In the genomic region with DNA sequence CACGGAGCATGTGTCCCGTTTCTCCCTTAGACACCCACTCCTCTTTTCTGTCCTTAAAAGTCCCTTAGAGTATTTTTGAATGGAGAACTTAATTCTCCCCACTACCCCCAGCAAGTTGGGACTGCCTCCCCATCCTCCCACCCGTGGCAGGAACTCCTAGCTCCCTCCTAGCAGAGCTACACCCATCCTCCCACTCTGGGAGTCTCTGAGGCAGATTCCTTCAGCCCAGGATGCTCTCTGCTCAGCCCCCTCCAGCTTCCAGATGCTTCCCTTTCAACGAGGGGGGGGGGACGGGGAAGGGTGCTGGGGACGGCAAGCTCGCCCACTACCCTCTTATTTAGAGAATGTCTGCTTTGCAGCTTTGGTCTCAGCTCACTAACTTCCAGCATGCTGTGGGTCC, we compare ENCODE assay signal across 8 mouse cellular contexts. TPM values are rescaled to one million over a fixed set of nuclear protein-coding genes. Genes with fewer than 3 reads are reported as not detected.
DNase-seq lines count a peak whose midpoint lies in the region; ATAC-seq and TF ChIP-seq lines count a peak whose summit lies in the region.

No protein-coding gene starts in this region.

- no peak for DNase-seq in left cerebral cortex, adult 2 months (ENCODE audit: extremely low spot score in 1 of 2, low spot score in 2 of 2)
- DNase-seq in left cerebral cortex, adult 18-20 months (ENCODE audit: low spot score in 2 of 2): no peak
- no peak for DNase-seq in hindbrain, postnatal 0 days (ENCODE audit: low spot score)
- DNase-seq in layer of hippocampus, postnatal 10 days (ENCODE audit: low spot score in 2 of 2): no peak

- H3K27ac ChIP-seq in left cerebral cortex, adult 2 months: no peak overlapping the region
- no peak overlapping the region for H3K27ac ChIP-seq in forebrain, embryonic 12.5 days
- no peak overlapping the region for H3K27ac ChIP-seq in hindbrain, postnatal 0 days
- no peak overlapping the region for H3K27ac ChIP-seq in neural tube, embryonic 12.5 days

- no peaks in the 10 kb centered on the region for H3K36me3 ChIP-seq in forebrain, embryonic 12.5 days (replicated peaks)
- H3K36me3 ChIP-seq in hindbrain, postnatal 0 days (ENCODE audit: insufficient read depth, low read length): no peaks in the 10 kb centered on the region
- no peaks in the 10 kb centered on the region for H3K36me3 ChIP-seq in neural tube, embryonic 12.5 days

- no peak for ATAC-seq in forebrain, embryonic 12.5 days (ENCODE audit: low FRiP score)
- no peak for ATAC-seq in hindbrain, postnatal 0 days
- no peak for ATAC-seq in neural tube, embryonic 12.5 days (ENCODE audit: low FRiP score, low read depth)
- no peak for ATAC-seq in erythroblast, adult 5-6 weeks (replicated peaks; ENCODE audit: low FRiP score, poor library complexity, severe bottlenecking)
- ATAC-seq in monocyte, adult 5-6 weeks (replicated peaks; ENCODE audit: insufficient number of reproducible peaks, low FRiP score, low TSS enrichment, poor library complexity, severe bottlenecking): no peak

- intact Hi-C loops in left cerebral cortex, adult 2 months (cut with DNase I): no loop called here

- H3K27me3 ChIP-seq in forebrain, embryonic 12.5 days: peaks cover 44% of the 10 kb centered on the region
- no peaks in the 10 kb centered on the region for H3K27me3 ChIP-seq in hindbrain, postnatal 0 days (ENCODE audit: insufficient read depth, low read length)
- peaks cover 22% of the 10 kb centered on the region for H3K27me3 ChIP-seq in neural tube, embryonic 12.5 days (replicated peaks)

- H3K4me2 ChIP-seq in forebrain, embryonic 12.5 days: peak overlapping the region; percentile 83
- H3K4me2 ChIP-seq in hindbrain, postnatal 0 days (ENCODE audit: low read depth, low read length): peak overlapping the region; percentile 82
- peak overlapping the region; percentile 81 for H3K4me2 ChIP-seq in neural tube, embryonic 12.5 days (replicated peaks)

- no peaks in the 10 kb centered on the region for H3K9me3 ChIP-seq in forebrain, embryonic 12.5 days
- no peaks in the 10 kb centered on the region for H3K9me3 ChIP-seq in hindbrain, postnatal 0 days (ENCODE audit: low read length)
- no peaks in the 10 kb centered on the region for H3K9me3 ChIP-seq in neural tube, embryonic 12.5 days

- 17% methylated on average over 7 of the region's 7 CpGs for WGBS in forebrain, embryonic 12.5 days
- WGBS in hindbrain, postnatal 0 days: 27% methylated on average over 7 of the region's 7 CpGs
- 25% methylated on average over 7 of the region's 7 CpGs for WGBS in neural tube, embryonic 12.5 days

- H3K4me1 ChIP-seq in forebrain, embryonic 12.5 days: peaks cover 13% of the 10 kb centered on the region
- no peaks in the 10 kb centered on the region for H3K4me1 ChIP-seq in hindbrain, postnatal 0 days (ENCODE audit: insufficient read depth, low read length)
- peaks cover 11% of the 10 kb centered on the region for H3K4me1 ChIP-seq in neural tube, embryonic 12.5 days

- no peak overlapping the region for H3K9ac ChIP-seq in forebrain, embryonic 12.5 days
- H3K9ac ChIP-seq in hindbrain, postnatal 0 days (replicated peaks; ENCODE audit: low read length): no peak overlapping the region; the same call in 1 of the 2 replicates
- no peak overlapping the region for H3K9ac ChIP-seq in neural tube, embryonic 12.5 days

- TF ChIP-seq CTCF in left cerebral cortex, adult 2 months (IDR thresholded peaks at IDR 0.05): no peak
- TF ChIP-seq CTCF in hindbrain, postnatal 0 days (IDR thresholded peaks at IDR 0.05; ENCODE audit: low read depth): no peak

- H3K4me3 ChIP-seq in left cerebral cortex, adult 2 months: peak overlapping the region; percentile 51
- H3K4me3 ChIP-seq in forebrain, embryonic 12.5 days (replicated peaks): peak overlapping the region; percentile 44; the same call in 1 of the 2 replicates
- peak overlapping the region; percentile 48 for H3K4me3 ChIP-seq in hindbrain, postnatal 0 days (ENCODE audit: low read length)
- H3K4me3 ChIP-seq in neural tube, embryonic 12.5 days: no peak overlapping the region

RNA-seq across cellular contexts. Expression of a gene that starts 1.1 kb away (rescaled TPM):
- 1 to 10 TPM; 3.2 to 4.2 TPM for total RNA-seq in left cerebral cortex, adult 2 months (2021)
- total RNA-seq in left cerebral cortex, adult 18-20 months (2021): 1 to 10 TPM; 3.8 TPM
- 0.51 and 0.55 TPM in 2 replicates for polyA plus RNA-seq in forebrain, embryonic 12.5 days (2016; fragmentation: Nextera tagmentation; extraction: Ambion mirVana)
- 3.8 and 4.4 TPM in 2 replicates for total RNA-seq in hindbrain, postnatal 0 days (2014; rRNA removed)
- polyA plus RNA-seq in hindbrain, postnatal 0 days (2015; fragmentation: Nextera tagmentation; extraction: Ambion mirVana): 3.5 and 4.3 TPM in 2 replicates
- polyA plus RNA-seq in neural tube, embryonic 12.5 days (2016; fragmentation: Nextera tagmentation; extraction: Ambion mirVana): 2.9 and 4.0 TPM in 2 replicates
- not detected in 2 replicates for total RNA-seq in erythroblast, adult 5-6 weeks (2015; ENCODE audit: low replicate concordance)
- not detected in 2 replicates for total RNA-seq in erythroblast, adult 5-6 weeks (2017; ENCODE audit: low replicate concordance)
- total RNA-seq in layer of hippocampus, postnatal 10 days (2021): 1 to 10 TPM; 2.6 to 4.0 TPM
- not detected in 3 replicates for total RNA-seq in monocyte, adult 5-6 weeks (2017)

RNA-seq across cellular contexts. Expression of a gene that starts 27.1 kb away (rescaled TPM):
- total RNA-seq in left cerebral cortex, adult 2 months (2021): 10 to 100 TPM; 33.2 to 40.5 TPM
- total RNA-seq in left cerebral cortex, adult 18-20 months (2021): 10 to 100 TPM; 34.6 to 34.8 TPM
- 31.0 and 33.6 TPM in 2 replicates for polyA plus RNA-seq in forebrain, embryonic 12.5 days (2016; fragmentation: Nextera tagmentation; extraction: Ambion mirVana)
- total RNA-seq in hindbrain, postnatal 0 days (2014; rRNA removed): 41.7 and 44.3 TPM in 2 replicates
- 24.5 and 26.8 TPM in 2 replicates for polyA plus RNA-seq in hindbrain, postnatal 0 days (2015; fragmentation: Nextera tagmentation; extraction: Ambion mirVana)
- polyA plus RNA-seq in neural tube, embryonic 12.5 days (2016; fragmentation: Nextera tagmentation; extraction: Ambion mirVana): 33.0 and 35.7 TPM in 2 replicates
- 28.2 and 35.7 TPM in 2 replicates for total RNA-seq in erythroblast, adult 5-6 weeks (2015; ENCODE audit: low replicate concordance)
- total RNA-seq in erythroblast, adult 5-6 weeks (2017; ENCODE audit: low replicate concordance): 20.2 and 22.2 TPM in 2 replicates
- 10 to 100 TPM; 43.2 to 44.9 TPM for total RNA-seq in layer of hippocampus, postnatal 10 days (2021)
- total RNA-seq in monocyte, adult 5-6 weeks (2017): 4.9 to 6.4 TPM (median 5.8 TPM) in 3 replicates
